Mouse (Mus musculus) left cerebral cortex, postnatal 36 days (tissue): ENCODE results near the gene Idh2. TPM values are rescaled to one million over a fixed set of nuclear protein-coding genes. Genes with fewer than 3 reads are reported as not detected.

Experiments
- DNase-seq, 2 experiments: peaks; one replicate each; pipeline ENCODE4 v3.0.0; 2021 to 2022; ENCODE audit warnings: low spot score in 2 of 2, mixed read lengths in 1 of 2
- intact Hi-C: fragments of 180-260 bp; cut with DNase I; formaldehyde crosslinking; loops from one replicate; pipeline ENCODE4 v1.15.1; 2025
- total RNA-seq, 2 experiments: library from RNA; stranded (reverse); gene quantifications; 2 replicates each; pipeline ENCODE4 v1.2.3; 2021

Idh2 gene
- total RNA-seq, 2 experiments from 2014 or later = 52.2 to 55.6 TPM

GRCm38 (mm10) chr7:80091004-80091865 is 24.0 kb downstream of the Idh2 start:
- intact Hi-C loops = no loop called here
- no peak for DNase-seq

- DNase-seq = no peak
- intact Hi-C loops = no loop called here
Observed at GRCm38 (mm10) chr7:80090191-80091003, 24.8 kb downstream of the Idh2 start.

- DNase-seq = no peak
- intact Hi-C loops = no loop called here
Observed at GRCm38 (mm10) chr7:80088191-80088590, 27.0 kb downstream of the Idh2 start.

- intact Hi-C loops = loop anchor here (2.0 kb wide), 1 partner anchor 61 kb away; the partner anchor contains the start of gene Zfp710
- no peak for DNase-seq
Observed at GRCm38 (mm10) chr7:80085970-80086715, 29.0 kb downstream of the Idh2 start.

- intact Hi-C loops = loop anchor here (2.0 kb wide), 1 partner anchor 60 kb away; the partner anchor contains the start of gene Zfp710
Observed at GRCm38 (mm10) chr7:80084484-80084931, 30.7 kb downstream of the Idh2 start.

GRCm38 (mm10) chr7:80081586-80082554 is 33.3 kb downstream of the Idh2 start:
- DNase-seq = no peak
- intact Hi-C loops = no loop called here

More at GRCm38 (mm10) chr7:80084484-80084931, 30.7 kb downstream of the Idh2 start:
- no peak for DNase-seq

GRCm38 (mm10) chr7:80078792-80079301 is 36.3 kb downstream of the Idh2 start:
- intact Hi-C loops = no loop called here
- peak; percentile 46 to 50 for DNase-seq

GRCm38 (mm10) chr7:80077801-80078200 is 37.4 kb downstream of the Idh2 start:
- intact Hi-C loops = no loop called here

GRCm38 (mm10) chr7:80076961-80077716 is 38.1 kb downstream of the Idh2 start:
- intact Hi-C loops = no loop called here
- no peak for DNase-seq

More at GRCm38 (mm10) chr7:80077801-80078200, 37.4 kb downstream of the Idh2 start:
- no peak for DNase-seq

- intact Hi-C loops = no loop called here
- DNase-seq = no peak
Observed at GRCm38 (mm10) chr7:80075946-80076583, 39.1 kb downstream of the Idh2 start.

GRCm38 (mm10) chr7:80074921-80075441 is 40.2 kb downstream of the Idh2 start:
- intact Hi-C loops = no loop called here
- no peak for DNase-seq

GRCm38 (mm10) chr7:80073506-80073905 is 41.7 kb downstream of the Idh2 start:
- DNase-seq = no peak
- intact Hi-C loops = no loop called here

- DNase-seq = peak; percentile 52 to 58
- intact Hi-C loops = no loop called here
Observed at GRCm38 (mm10) chr7:80072297-80072696, 42.9 kb downstream of the Idh2 start.

- DNase-seq = no peak
- intact Hi-C loops = no loop called here
Observed at GRCm38 (mm10) chr7:80071209-80071608, 44.0 kb downstream of the Idh2 start.

- intact Hi-C loops = no loop called here
- peak; percentile 46 to 57 for DNase-seq
Observed at GRCm38 (mm10) chr7:80069615-80070327, 45.4 kb downstream of the Idh2 start.

- no peak for DNase-seq
- intact Hi-C loops = no loop called here
Observed at GRCm38 (mm10) chr7:80068341-80068740, 46.9 kb downstream of the Idh2 start.
